31 mouse cellular contexts compared by ENCODE assay signal in genomic region chr17:85242109-85242508, GRCm38 (mm10).
A peak's percentile ranks its signal among the peaks of the same experiment; 100 is the strongest.
DNase-seq lines count a peak whose midpoint lies in the region; ATAC-seq and TF ChIP-seq lines count a peak whose summit lies in the region.
"Had no signal": no experiment of that assay in that cellular context is flagged by ENCODE, and none has a peak within 500 bp of the region (broad histone marks: within the 10 kb centered on the region; RNA-seq: fewer than 3 reads in every experiment).

No protein-coding gene starts in this region.

- no peak overlapping the region for H3K4me3 ChIP-seq in layer of hippocampus, adult 2 months
- H3K4me3 ChIP-seq: embryonic facial prominence, embryonic 13.5 days; erythroblast, embryonic 14.5 days; forebrain, embryonic 12.5 days; hindbrain, embryonic 13.5 days; kidney, embryonic 15.5 days; limb, embryonic 10.5 days; liver, embryonic 15.5 days; lung, embryonic 15.5 days; myocyte; neural tube, embryonic 15.5 days; stomach, embryonic 15.5 days had no signal

- peak; percentile 13 to 23 for DNase-seq in layer of hippocampus, adult 2 months (ENCODE audit: low spot score in 2 of 2)
- DNase-seq in layer of hippocampus, adult 11-12 months (ENCODE audit: low spot score), result no peak
- peak; percentile 39 for DNase-seq in right cerebral cortex, adult 18-20 months
- DNase-seq in right cerebral cortex, postnatal 4 days, result no peak
- peak; percentile 43 to 77 for DNase-seq in left cerebral cortex, postnatal 25 days (ENCODE audit: low spot score in 2 of 2)
- no peak for DNase-seq in natural killer cell, adult 2 months (ENCODE audit: low spot score in 2 of 2)
- DNase-seq: adrenal gland, postnatal 10 days; cerebellum, adult 8-10 months; cerebellum, postnatal 36 days; embryo, embryonic 11 days; gastrocnemius, postnatal 36 days; heart, postnatal 36 days; kidney, adult 11 months; kidney, postnatal 36 days; liver; lung, postnatal 36 days; thymus, adult 18-20 months; thymus, postnatal 36 days had no signal

- TF ChIP-seq CTCF in layer of hippocampus, adult 2 months (conservative IDR thresholded peaks at IDR 0.05), result no peak

- no peak for ATAC-seq in activated CD4-positive, CD25-positive, alpha-beta regulatory T cell, adult 4 months
- ATAC-seq: midbrain, embryonic 16.5 days had no signal

- intact Hi-C loops in left cerebral cortex, postnatal 25 days (cut with DNase I), result no loop called here

- no peak overlapping the region for H3K27ac ChIP-seq in layer of hippocampus, adult 2 months
- H3K27ac ChIP-seq: embryonic facial prominence, embryonic 13.5 days; forebrain, embryonic 12.5 days; hindbrain, embryonic 13.5 days; kidney, embryonic 15.5 days; limb, embryonic 10.5 days; liver, embryonic 15.5 days; lung, embryonic 15.5 days; neural tube, embryonic 15.5 days; stomach, embryonic 15.5 days had no signal

Comparison
In these comparisons a context has a peak if more than half of its experiments do, and no peak if none do; other contexts are left out.
1. DNase-seq: peak in layer of hippocampus, adult 2 months (2 of 2), right cerebral cortex, adult 18-20 months (single experiment) and left cerebral cortex, postnatal 25 days (2 of 2); none in layer of hippocampus, adult 11-12 months (single experiment), right cerebral cortex, postnatal 4 days (single experiment) and natural killer cell, adult 2 months (0 of 2).